Mouse (Mus musculus) right cerebral cortex, postnatal 36 days (tissue): Measurements from ENCODE around the gene Il6ra.

Experiments
- DNase-seq, 2 experiments: peaks; one replicate each; pipeline ENCODE4 v3.0.0; 2022; ENCODE audit warnings: low spot score in 2 of 2, mixed read lengths in 1 of 2

The Il6ra gene

GRCm38 (mm10) chr3:89853752-89854151, 59.2 kb downstream of the Il6ra start:
- DNase-seq, result no peak

- no peak for DNase-seq
Measured at GRCm38 (mm10) chr3:89848083-89848482, 64.9 kb downstream of the Il6ra start.

- no peak for DNase-seq
Measured at GRCm38 (mm10) chr3:89847596-89847995, 65.4 kb downstream of the Il6ra start.

- no peak for DNase-seq
Measured at GRCm38 (mm10) chr3:89847126-89847525, 65.9 kb downstream of the Il6ra start.

GRCm38 (mm10) chr3:89845814-89846213, 67.2 kb downstream of the Il6ra start:
- no peak for DNase-seq

GRCm38 (mm10) chr3:89843148-89843547, 69.8 kb downstream of the Il6ra start:
- DNase-seq, result no peak

GRCm38 (mm10) chr3:89842258-89842657, 70.7 kb downstream of the Il6ra start:
- no peak for DNase-seq

- DNase-seq, result no peak
Measured at GRCm38 (mm10) chr3:89835362-89835761, 77.6 kb downstream of the Il6ra start.

GRCm38 (mm10) chr3:89830815-89831591, 82.0 kb downstream of the Il6ra start, which contains the start of gene She:
Gene She, plus strand, starts transcription at chr3:89831370.
- DNase-seq, result no peak

- DNase-seq, result no peak
Measured at GRCm38 (mm10) chr3:89826295-89826694, 86.7 kb downstream of the Il6ra start.

GRCm38 (mm10) chr3:89823594-89823993, 89.4 kb downstream of the Il6ra start:
- no peak for DNase-seq

GRCm38 (mm10) chr3:89821548-89822480, 91.2 kb downstream of the Il6ra start:
- DNase-seq, result no peak

- DNase-seq, result no peak
Measured at GRCm38 (mm10) chr3:89821096-89821513, 91.9 kb downstream of the Il6ra start.

- DNase-seq, result no peak
Measured at GRCm38 (mm10) chr3:89820311-89821095, 92.5 kb downstream of the Il6ra start.

GRCm38 (mm10) chr3:89819897-89820296, 93.1 kb downstream of the Il6ra start:
- DNase-seq, result no peak

- no peak for DNase-seq
Measured at GRCm38 (mm10) chr3:89818605-89819004, 94.4 kb downstream of the Il6ra start.

GRCm38 (mm10) chr3:89817056-89817455, 95.9 kb downstream of the Il6ra start:
- DNase-seq, result no peak
